Mouse (Mus musculus) intestine, embryonic 14.5 days (tissue): ENCODE measurements around the gene Slc7a4. TPM values are rescaled to one million over a fixed set of nuclear protein-coding genes. Genes with fewer than 3 reads are reported as not detected.

Experiments used
- ATAC-seq: fragments of 200-750 bp; cut with Nextera tagmentation; replicated peaks from 2 replicates; pipeline ENCODE4 v1.8.0; 2017; ENCODE audit warnings: low read depth, moderate number of reproducible peaks, moderate TSS enrichment, moderate library complexity; ENCODE audit not compliant: low FRiP score, low TSS enrichment
- DNase-seq: peaks from one replicate; pipeline ENCODE4 v3.0.0-alpha.2; 2018; ENCODE audit warnings: low spot score
- H3K27ac ChIP-seq: fragments of 300-500 bp; sonication (generic); 2 replicates; pipeline ENCODE4 v1.5.1; 2014; ENCODE audit warnings: low read depth, mild to moderate bottlenecking, control low read depth
- H3K27me3 ChIP-seq: fragments of 300-500 bp; sonication (generic); replicated peaks from 2 replicates; pipeline ENCODE4 v1.6.1; 2014; ENCODE audit warnings: low read length, control low read depth; ENCODE audit not compliant: control insufficient read depth, insufficient read depth
- H3K36me3 ChIP-seq: fragments of 300-500 bp; sonication (generic); 2 replicates; pipeline ENCODE4 v1.6.1; 2014; ENCODE audit warnings: low read length, control low read depth; ENCODE audit not compliant: control insufficient read depth, insufficient read depth
- H3K4me1 ChIP-seq: fragments of 300-500 bp; sonication (generic); replicated peaks from 2 replicates; pipeline ENCODE4 v1.6.1; 2014; ENCODE audit warnings: low read length, control low read depth, mixed read lengths; ENCODE audit not compliant: control insufficient read depth, insufficient read depth
- H3K4me2 ChIP-seq: fragments of 300-500 bp; sonication (generic); 2 replicates; pipeline ENCODE4 v1.6.1; 2014; ENCODE audit warnings: low read length
- H3K4me3 ChIP-seq: fragments of 300-500 bp; sonication (generic); 2 replicates; pipeline ENCODE4 v1.5.1; 2014; ENCODE audit warnings: low read depth, low read length, control low read depth, mixed read lengths
- H3K9ac ChIP-seq: fragments of 300-500 bp; sonication (generic); 2 replicates; pipeline ENCODE4 v1.6.1; 2014; ENCODE audit warnings: mild to moderate bottlenecking, low read length
- H3K9me3 ChIP-seq: fragments of 300-500 bp; sonication (generic); 2 replicates; pipeline ENCODE4 v1.6.1; 2016; ENCODE audit warnings: low read length, control low read depth; ENCODE audit not compliant: control insufficient read depth
- WGBS: fragments of 180-500 bp; shearing (Covaris S2); extraction: QIAGEN DNeasy Blood & Tissue Kit; methylation state at CpG from one replicate; pipeline ENCODE4 v1.1.7; 2014; 5-methylcytosine and 5-hydroxymethylcytosine counted together
- polyA plus RNA-seq: library from polyadenylated mRNA; unstranded; fragments of >200 nt; fragmentation: Nextera tagmentation; extraction: Ambion mirVana; gene quantifications from 2 replicates; pipeline ENCODE4 v1.2.1, GENCODE M21; 2014

The Slc7a4 gene
- polyA plus RNA-seq, 1 experiment from 2014 or later, result 15.6 TPM

GRCm38 (mm10) chr16:17532676-17533329 lies 50.2 kb downstream of the Slc7a4 start:
- DNase-seq, result no peak
- Histone ChIP-seq H3K4me1 (peaks cover 15% of the 10 kb centered on the region), H3K4me3 (no peak overlapping the region), H3K9me3 (no peaks in the 10 kb centered on the region), H3K4me2 (no peak overlapping the region), H3K36me3 (peaks cover 16% of the 10 kb centered on the region), H3K27ac (no peak overlapping the region), H3K27me3 (no peaks in the 10 kb centered on the region), H3K9ac (no peak overlapping the region)
- no peak for ATAC-seq
- 70% methylated on average over 14 of the region's 14 CpGs for WGBS

- DNase-seq, result no peak
- Histone ChIP-seq H3K4me1 (peaks cover 15% of the 10 kb centered on the region), H3K9me3 (no peaks in the 10 kb centered on the region), H3K4me3 (no peak overlapping the region), H3K4me2 (no peak overlapping the region), H3K36me3 (peaks cover 21% of the 10 kb centered on the region), H3K9ac (no peak overlapping the region), H3K27me3 (no peaks in the 10 kb centered on the region), H3K27ac (no peak overlapping the region)
- no peak for ATAC-seq
- WGBS, result 59% methylated on average over 4 of the region's 4 CpGs
Observed at GRCm38 (mm10) chr16:17532271-17532670, 50.7 kb downstream of the Slc7a4 start.

GRCm38 (mm10) chr16:17530640-17531288 lies 52.2 kb downstream of the Slc7a4 start, which contains the start of gene Thap7:
Gene Thap7, minus strand, starts transcription at chr16:17531136.
- ATAC-seq, result peak; percentile 95
- Histone ChIP-seq H3K27me3 (no peaks in the 10 kb centered on the region), H3K4me1 (peaks cover 15% of the 10 kb centered on the region), H3K9ac (peak within 1 kb of the TSS; percentile 84), H3K4me3 (peak within 1 kb of the TSS; percentile 60), H3K4me2 (peak within 1 kb of the TSS; percentile 87), H3K9me3 (no peaks in the 10 kb centered on the region), H3K36me3 (peaks cover 36% of the 10 kb centered on the region), H3K27ac (peak within 1 kb of the TSS; percentile 97)
- DNase-seq, result peak; percentile 99
- under 1% methylated on average over 67 of the region's 67 CpGs for WGBS

GRCm38 (mm10) chr16:17529981-17530586 lies 52.9 kb downstream of the Slc7a4 start:
- DNase-seq, result no peak
- peak overlapping the region; percentile 87 for H3K4me2 ChIP-seq
- peak overlapping the region; percentile 60 for H3K4me3 ChIP-seq
- H3K27me3 ChIP-seq, result no peaks in the 10 kb centered on the region
- H3K9ac ChIP-seq, result peak overlapping the region; percentile 84
- no peaks in the 10 kb centered on the region for H3K9me3 ChIP-seq
- ATAC-seq, result no peak
- peaks cover 43% of the 10 kb centered on the region for H3K36me3 ChIP-seq
- WGBS, result 13% methylated on average over 17 of the region's 17 CpGs
- peaks cover 15% of the 10 kb centered on the region for H3K4me1 ChIP-seq
- peak overlapping the region; percentile 97 for H3K27ac ChIP-seq

- Histone ChIP-seq H3K4me3 (no peak overlapping the region), H3K9me3 (no peaks in the 10 kb centered on the region), H3K4me2 (no peak overlapping the region), H3K4me1 (peaks cover 15% of the 10 kb centered on the region), H3K9ac (no peak overlapping the region), H3K36me3 (peaks cover 59% of the 10 kb centered on the region), H3K27ac (no peak overlapping the region), H3K27me3 (no peaks in the 10 kb centered on the region)
- WGBS, result 89% methylated on average over 13 of the region's 13 CpGs
- ATAC-seq (no peak), DNase-seq (no peak)
Observed at GRCm38 (mm10) chr16:17528276-17528675, 54.7 kb downstream of the Slc7a4 start.

GRCm38 (mm10) chr16:17527606-17528005 lies 55.4 kb downstream of the Slc7a4 start:
- H3K27me3 ChIP-seq, result no peaks in the 10 kb centered on the region
- H3K4me1 ChIP-seq, result peaks cover 15% of the 10 kb centered on the region
- no peak overlapping the region for H3K27ac ChIP-seq
- H3K4me2 ChIP-seq, result no peak overlapping the region
- peaks cover 66% of the 10 kb centered on the region for H3K36me3 ChIP-seq
- H3K9me3 ChIP-seq, result no peaks in the 10 kb centered on the region
- ATAC-seq, result no peak
- H3K4me3 ChIP-seq, result no peak overlapping the region
- no peak for DNase-seq
- H3K9ac ChIP-seq, result no peak overlapping the region

GRCm38 (mm10) chr16:17526223-17526622 lies 56.8 kb downstream of the Slc7a4 start:
- Histone ChIP-seq H3K4me3 (no peak overlapping the region), H3K9me3 (no peaks in the 10 kb centered on the region), H3K27ac (no peak overlapping the region), H3K36me3 (peaks cover 79% of the 10 kb centered on the region), H3K4me1 (peaks cover 8% of the 10 kb centered on the region; the same call in 1 of the 2 replicates), H3K4me2 (no peak overlapping the region), H3K9ac (no peak overlapping the region), H3K27me3 (no peaks in the 10 kb centered on the region)
- no peak for ATAC-seq
- WGBS, result 82% methylated on average over 6 of the region's 6 CpGs
- DNase-seq, result no peak

- WGBS, result 87% methylated on average over 3 of the region's 3 CpGs
- no peak overlapping the region for H3K9ac ChIP-seq
- ATAC-seq (no peak), DNase-seq (no peak)
- peaks cover 8% of the 10 kb centered on the region; the same call in 1 of the 2 replicates for H3K4me1 ChIP-seq
- peaks cover 86% of the 10 kb centered on the region for H3K36me3 ChIP-seq
- no peak overlapping the region for H3K27ac ChIP-seq
- no peak overlapping the region for H3K4me3 ChIP-seq
- no peaks in the 10 kb centered on the region for H3K9me3 ChIP-seq
- H3K4me2 ChIP-seq, result no peak overlapping the region
- no peaks in the 10 kb centered on the region for H3K27me3 ChIP-seq
Observed at GRCm38 (mm10) chr16:17525524-17525923, 57.5 kb downstream of the Slc7a4 start.
